Mouse (Mus musculus): ENCODE results near the gene Cd5.

DNA sequence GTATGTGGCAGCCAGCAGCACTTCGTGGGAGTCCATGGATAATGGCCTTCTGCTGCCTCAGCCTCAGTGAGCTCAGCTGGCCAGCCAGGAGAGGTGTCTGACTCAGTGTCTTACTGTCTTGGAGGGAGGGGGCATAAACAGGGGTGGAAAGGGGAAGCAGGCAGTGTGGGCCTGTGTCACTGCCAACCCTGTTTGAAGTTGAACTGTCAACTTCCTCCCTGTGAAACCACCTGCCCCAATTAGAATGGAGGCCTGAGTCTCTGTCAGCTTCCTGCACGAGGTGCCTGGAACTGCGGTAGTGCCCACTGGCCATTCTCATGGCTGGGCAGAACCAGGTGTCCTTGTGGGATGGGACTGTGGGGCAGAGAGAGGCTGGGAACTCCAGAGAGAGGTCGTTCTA lies at the start of gene Cd5:
- TF ChIP-seq CTCF (IDR thresholded peaks at IDR 0.05; ENCODE audit: low read depth, low read length) (no peak), POLR2A (IDR thresholded peaks at IDR 0.05; ENCODE audit: extremely low read depth, insufficient read depth, low read length) (no peak)
